Mouse (Mus musculus) brain, embryonic 14.5 days (tissue): ENCODE results near the gene Ccdc106. TPM values are rescaled to one million over a fixed set of nuclear protein-coding genes. Genes with fewer than 3 reads are reported as not detected.

Source experiments
- DNase-seq: peaks from one replicate; pipeline ENCODE4 v3.0.0-alpha.2; 2011; ENCODE audit warnings: low read depth
- CTCF ChIP-seq: fragments of 200-500 bp; IDR thresholded peaks from 2 replicates; pipeline ENCODE4 v1.5.1; 2012; ENCODE audit warnings: inconsistent platforms, mild to moderate bottlenecking, moderate library complexity, borderline replicate concordance; ENCODE audit not compliant: insufficient read depth, insufficient read length; ENCODE audit errors: extremely low read depth
- POLR2A ChIP-seq: fragments of 200-500 bp; IDR thresholded peaks from 2 replicates; pipeline ENCODE4 v1.6.1; 2012; ENCODE audit warnings: mild to moderate bottlenecking, inconsistent platforms, borderline replicate concordance; ENCODE audit not compliant: poor library complexity, insufficient read depth, insufficient read length, severe bottlenecking; ENCODE audit errors: extremely low read depth
- polyA plus RNA-seq: library from polyadenylated mRNA; depleted of rRNA; stranded (reverse); fragments of >200 nt; gene quantifications from 2 replicates; pipeline ENCODE4 v1.2.3, GENCODE M21; 2012; rRNA removed

Ccdc106 gene
- polyA plus RNA-seq, result 41.4 and 47.8 TPM in 2 replicates

- TF ChIP-seq CTCF, result no peak
- TF ChIP-seq POLR2A, result peak; percentile 56
- peak; percentile 100 for DNase-seq
These were observed at the start of gene Ccdc106, which contains the start of gene Zfp865 for GRCm38 (mm10) chr7:5020000-5020681. TSS of gene Ccdc106 (plus strand) at chr7:5020553. TSS of gene Zfp865 (plus strand) at chr7:5020376.

- no peak for TF ChIP-seq POLR2A
- TF ChIP-seq CTCF, result no peak
These were observed 49.3 kb upstream of the Ccdc106 start, which contains the start of gene Sbk3 for GRCm38 (mm10) chr7:4971068-4971467. TSS of gene Sbk3 (minus strand) at chr7:4971168.

DNA sequence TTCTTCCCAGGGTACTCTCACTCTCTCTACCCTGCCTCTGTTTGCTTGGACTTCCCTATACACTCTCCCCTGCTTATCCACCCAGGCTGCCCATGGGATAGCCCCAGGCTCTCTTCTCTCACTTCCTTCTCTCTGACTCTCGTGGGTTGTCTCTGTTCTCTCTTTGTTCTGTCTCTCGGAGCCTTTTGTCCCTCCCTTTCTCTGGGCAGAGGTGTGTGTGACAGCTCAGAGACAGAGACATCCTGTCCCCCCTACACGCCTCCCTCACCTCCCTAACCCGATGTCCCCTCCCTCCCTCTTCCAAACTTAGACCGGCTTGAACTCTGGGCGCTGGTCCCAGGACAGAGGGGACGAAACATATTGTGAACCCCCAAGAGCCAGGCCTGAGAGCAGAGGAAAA lies 48.6 kb upstream of the Ccdc106 start:
- no peak for DNase-seq
- TF ChIP-seq CTCF (no peak), POLR2A (no peak)

More at GRCm38 (mm10) chr7:4971068-4971467, 49.3 kb upstream of the Ccdc106 start, which contains the start of gene Sbk3:
- DNase-seq, result no peak

DNA sequence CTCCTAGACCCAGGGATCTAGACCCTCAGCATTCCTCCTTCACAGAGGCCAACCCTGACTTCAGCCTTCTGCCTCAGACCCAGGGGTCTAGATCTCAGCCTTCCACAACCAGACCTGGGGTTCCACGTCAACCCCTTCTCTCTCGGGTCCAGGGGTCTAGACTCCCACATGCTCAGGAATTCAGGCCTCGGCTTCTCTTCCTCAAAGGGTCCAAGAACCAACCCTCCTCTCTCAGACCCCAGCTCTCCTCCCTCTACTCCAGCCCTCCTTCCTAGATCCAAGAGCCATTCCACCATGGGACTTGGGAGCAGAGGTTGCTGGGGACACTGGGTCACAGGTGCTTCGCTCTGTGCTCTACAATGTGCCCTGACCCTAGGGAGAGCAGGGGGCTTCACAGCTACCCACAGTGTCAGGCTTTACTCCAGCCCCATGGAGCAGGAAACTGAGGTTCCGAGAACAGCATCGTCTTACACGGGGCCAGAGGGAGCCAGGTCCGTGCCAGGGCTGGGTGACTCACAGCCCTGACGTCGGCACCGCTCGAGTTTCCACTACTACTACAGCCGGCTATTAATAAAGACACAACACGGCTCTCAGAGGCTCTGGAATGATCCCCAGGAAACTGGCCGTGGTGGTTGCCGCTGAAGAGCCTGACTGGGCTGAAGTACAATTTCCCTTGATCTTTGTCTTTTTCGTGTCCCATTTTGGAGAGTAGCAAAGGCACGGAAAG lies 47.9 kb upstream of the Ccdc106 start:
- no peak for DNase-seq
- no peak for TF ChIP-seq POLR2A
- no peak for TF ChIP-seq CTCF

DNA sequence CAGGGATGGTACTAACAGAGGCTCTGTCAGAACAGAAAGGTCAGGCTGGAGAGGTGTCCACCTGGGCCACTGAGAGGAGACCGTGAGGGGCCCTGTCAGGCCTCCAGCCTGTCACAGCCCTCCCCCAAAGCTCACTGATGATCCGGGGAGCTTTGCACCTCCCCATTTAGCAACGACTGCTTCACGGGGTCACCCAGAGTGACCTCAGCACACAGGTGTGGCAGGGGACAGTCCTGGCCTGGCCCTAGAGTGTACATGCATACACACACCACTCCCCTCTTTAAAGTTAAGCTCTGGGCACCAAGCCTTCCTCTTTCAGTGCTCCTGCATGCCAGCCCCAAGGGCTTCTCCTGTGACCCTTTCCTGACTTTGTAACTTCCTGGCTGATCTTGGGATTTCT lies 44.9 kb upstream of the Ccdc106 start:
- TF ChIP-seq POLR2A (no peak), CTCF (no peak)

GRCm38 (mm10) chr7:4976832-4977231 lies 43.5 kb upstream of the Ccdc106 start:
- no peak for TF ChIP-seq POLR2A
- peak; percentile 14; the same call in 1 of the 2 replicates for TF ChIP-seq CTCF
- no peak for DNase-seq

More for the DNA sequence above, 44.9 kb upstream of the Ccdc106 start:
- no peak for DNase-seq

- TF ChIP-seq POLR2A, result no peak
- TF ChIP-seq CTCF, result no peak
These were observed 32.1 kb upstream of the Ccdc106 start for GRCm38 (mm10) chr7:4988250-4988649.

GRCm38 (mm10) chr7:4993347-4993998 lies 26.9 kb upstream of the Ccdc106 start:
- TF ChIP-seq CTCF, result no peak
- no peak for DNase-seq

More at GRCm38 (mm10) chr7:4988250-4988649, 32.1 kb upstream of the Ccdc106 start:
- DNase-seq, result no peak

- no peak for DNase-seq
- TF ChIP-seq CTCF (no peak), POLR2A (no peak)
These were observed 26.2 kb upstream of the Ccdc106 start for GRCm38 (mm10) chr7:4993999-4994788.

DNA sequence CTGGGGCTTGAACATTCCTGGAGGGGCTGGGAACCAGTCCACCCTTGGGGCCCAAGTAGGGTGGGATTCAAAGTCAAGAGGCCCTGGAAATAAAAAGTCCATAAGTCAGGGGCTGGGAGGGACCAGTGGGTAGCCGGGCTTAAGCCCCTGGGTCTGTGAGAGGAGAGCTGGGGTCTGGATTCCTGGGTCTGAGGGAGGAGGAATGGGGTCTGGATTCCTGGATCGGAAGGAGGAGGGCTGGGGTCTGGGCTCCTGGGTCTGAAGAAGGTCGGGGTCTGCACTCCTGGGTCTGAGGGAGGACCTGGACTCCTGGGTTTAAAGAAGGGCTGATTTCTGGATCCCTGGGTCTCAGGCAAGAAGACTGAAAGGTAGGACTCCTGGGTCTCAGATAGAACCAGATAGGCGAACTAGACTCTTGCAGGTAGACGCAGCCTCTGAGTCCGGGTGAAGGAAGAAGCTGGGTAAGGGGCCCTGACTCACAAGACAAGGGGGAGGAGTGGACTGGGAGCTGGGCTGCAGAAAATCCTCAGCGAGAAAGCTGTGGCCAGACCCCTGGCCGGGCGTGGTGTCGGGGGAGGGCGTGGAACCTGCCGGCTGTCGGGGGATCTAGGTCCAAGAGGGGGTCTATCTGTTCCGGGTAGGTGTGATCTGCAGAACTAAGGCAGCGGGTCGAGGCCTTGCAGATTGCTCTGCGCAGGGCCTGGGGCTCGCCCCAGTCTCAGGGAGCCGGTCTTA lies 24.9 kb upstream of the Ccdc106 start:
- no peak for DNase-seq
- TF ChIP-seq CTCF (no peak), POLR2A (no peak)
